In the genomic region with DNA sequence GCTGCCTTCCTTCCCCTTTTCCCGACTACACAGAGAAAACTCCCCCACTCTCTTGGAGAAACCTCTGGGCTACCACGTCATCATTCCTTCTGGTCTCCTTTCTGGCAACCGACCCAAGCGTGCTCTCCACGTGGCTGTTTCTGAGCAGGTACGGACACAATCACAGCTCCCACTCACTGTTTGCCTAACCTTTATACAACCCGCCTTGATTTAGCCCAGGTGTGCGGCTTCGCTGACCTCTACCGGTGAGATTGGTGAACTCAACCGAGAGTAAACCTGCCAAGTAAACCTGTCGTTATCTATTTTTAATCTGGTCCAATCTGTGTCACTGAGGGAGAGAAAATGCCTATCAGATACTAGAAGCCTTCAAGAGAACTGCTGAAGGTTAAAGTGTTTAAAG, we compare ENCODE assay signal across 12 mouse cellular contexts.
DNase-seq lines count a peak whose midpoint lies in the region; ATAC-seq and TF ChIP-seq lines count a peak whose summit lies in the region.
"Had no signal": no experiment of that assay in that cellular context is flagged by ENCODE, and none has a peak within 500 bp of the region (broad histone marks: within the 10 kb centered on the region; RNA-seq: fewer than 3 reads in every experiment).

No protein-coding gene starts in this region.

- no peaks in the 10 kb centered on the region for H3K9me3 ChIP-seq in embryonic facial prominence, embryonic 11.5 days (replicated peaks; ENCODE audit: control insufficient read depth, low read length)
- no peaks in the 10 kb centered on the region for H3K9me3 ChIP-seq in forebrain, embryonic 15.5 days
- H3K9me3 ChIP-seq: neural tube, embryonic 13.5 days had no signal

- H3K4me1 ChIP-seq in embryonic facial prominence, embryonic 11.5 days (ENCODE audit: control insufficient read depth, insufficient read depth, low read length): no peaks in the 10 kb centered on the region
- H3K4me1 ChIP-seq in forebrain, embryonic 15.5 days: no peaks in the 10 kb centered on the region
- H3K4me1 ChIP-seq: neural tube, embryonic 13.5 days had no signal

- no peak overlapping the region for H3K9ac ChIP-seq in embryonic facial prominence, embryonic 11.5 days (replicated peaks; ENCODE audit: low read length)
- H3K9ac ChIP-seq in forebrain, embryonic 15.5 days (replicated peaks): no peak overlapping the region
- H3K9ac ChIP-seq: neural tube, embryonic 13.5 days had no signal

- peak; percentile 6; the same call in 1 of the 2 replicates for TF ChIP-seq CTCF in left cerebral cortex, adult 2 months (IDR thresholded peaks at IDR 0.05)

- no peaks in the 10 kb centered on the region for H3K36me3 ChIP-seq in embryonic facial prominence, embryonic 11.5 days (replicated peaks; ENCODE audit: control insufficient read depth, insufficient read depth, low read depth, low read length)
- no peaks in the 10 kb centered on the region for H3K36me3 ChIP-seq in forebrain, embryonic 15.5 days
- H3K36me3 ChIP-seq: neural tube, embryonic 13.5 days had no signal

- no peak overlapping the region for H3K4me3 ChIP-seq in left cerebral cortex, adult 2 months
- H3K4me3 ChIP-seq in embryonic facial prominence, embryonic 11.5 days (ENCODE audit: low read depth, low read length): no peak overlapping the region
- H3K4me3 ChIP-seq in forebrain, embryonic 15.5 days: no peak overlapping the region
- H3K4me3 ChIP-seq: neural tube, embryonic 13.5 days had no signal

- H3K4me2 ChIP-seq in embryonic facial prominence, embryonic 11.5 days (ENCODE audit: low read depth, low read length): no peak overlapping the region
- no peak overlapping the region for H3K4me2 ChIP-seq in forebrain, embryonic 15.5 days (replicated peaks)
- H3K4me2 ChIP-seq: neural tube, embryonic 13.5 days had no signal

- no peaks in the 10 kb centered on the region for H3K27me3 ChIP-seq in embryonic facial prominence, embryonic 11.5 days (ENCODE audit: control insufficient read depth, insufficient read depth, low read length)
- H3K27me3 ChIP-seq in forebrain, embryonic 15.5 days: no peaks in the 10 kb centered on the region
- H3K27me3 ChIP-seq: neural tube, embryonic 13.5 days had no signal

- 31% methylated on average over 12 of the region's 12 CpGs for WGBS in embryonic facial prominence, embryonic 11.5 days
- 35% methylated on average over 12 of the region's 12 CpGs for WGBS in forebrain, embryonic 15.5 days

- DNase-seq in left cerebral cortex, adult 2 months (ENCODE audit: extremely low spot score in 1 of 2, low spot score in 2 of 2): no peak
- DNase-seq in left cerebral cortex, adult 18-20 months (ENCODE audit: low spot score in 2 of 2): no peak
- DNase-seq in ES-CJ7 (ENCODE audit: low read depth, low spot score): peak; percentile 14
- peak; percentile 34 for DNase-seq in embryonic facial prominence, embryonic 11.5 days (ENCODE audit: low spot score)
- DNase-seq in kidney, postnatal 14 days: peak; percentile 3
- no peak for DNase-seq in T-cell, adult 2 months (ENCODE audit: low spot score)
- no peak for DNase-seq in right cerebral cortex, postnatal 14 days
- DNase-seq: adrenal gland, adult 8-10 months; gastrocnemius, postnatal 36 days had no signal

- no peak overlapping the region for H3K27ac ChIP-seq in left cerebral cortex, adult 2 months
- H3K27ac ChIP-seq in embryonic facial prominence, embryonic 11.5 days (replicated peaks; ENCODE audit: low read depth, low read length): no peak overlapping the region
- no peak overlapping the region for H3K27ac ChIP-seq in forebrain, embryonic 15.5 days (replicated peaks)
- H3K27ac ChIP-seq: macrophage; neural tube, embryonic 13.5 days had no signal

- ATAC-seq in embryonic facial prominence, embryonic 11.5 days (replicated peaks; ENCODE audit: insufficient number of reproducible peaks, low FRiP score, low TSS enrichment, low read depth): no peak
- ATAC-seq in forebrain, embryonic 15.5 days (replicated peaks): no peak

- intact Hi-C loops in left cerebral cortex, adult 2 months (cut with DNase I): no loop called here

Comparison
In these comparisons a context has a peak if more than half of its experiments do, and no peak if none do; other contexts are left out.
1. DNase-seq: peak in ES-CJ7 (single experiment), embryonic facial prominence, embryonic 11.5 days (single experiment) and kidney, postnatal 14 days (single experiment); none in left cerebral cortex, adult 2 months (0 of 2), left cerebral cortex, adult 18-20 months (0 of 2), T-cell, adult 2 months (single experiment) and right cerebral cortex, postnatal 14 days (single experiment).